Mouse (Mus musculus) kidney, embryonic 15.5 days (tissue): ENCODE data around the gene Zyx. TPM values are rescaled to one million over a fixed set of nuclear protein-coding genes. Genes with fewer than 3 reads are reported as not detected.
A peak's percentile ranks its signal among the peaks of the same experiment; 100 is the strongest.

Experiments
- ATAC-seq: fragments of 200-750 bp; cut with Nextera tagmentation; replicated peaks from 2 replicates; pipeline ENCODE4 v1.8.0; 2017; ENCODE audit warnings: moderate TSS enrichment; ENCODE audit not compliant: low FRiP score
- H3K27ac ChIP-seq: fragments of 300-500 bp; sonication (generic); 2 replicates; pipeline ENCODE4 v1.5.1; 2015; ENCODE audit warnings: mild to moderate bottlenecking, inconsistent platforms
- H3K27me3 ChIP-seq: fragments of 300-500 bp; sonication (generic); 2 replicates; pipeline ENCODE4 v1.6.1; 2015; ENCODE audit warnings: inconsistent platforms
- H3K36me3 ChIP-seq: fragments of 300-500 bp; sonication (generic); 2 replicates; pipeline ENCODE4 v1.6.1; 2015; ENCODE audit warnings: inconsistent platforms
- H3K4me1 ChIP-seq: fragments of 300-500 bp; sonication (generic); 2 replicates; pipeline ENCODE4 v1.6.1; 2015; ENCODE audit warnings: inconsistent platforms
- H3K4me2 ChIP-seq: fragments of 300-500 bp; sonication (generic); 2 replicates; pipeline ENCODE4 v1.6.1; 2015; ENCODE audit warnings: moderate library complexity, mild to moderate bottlenecking, inconsistent platforms
- H3K4me3 ChIP-seq: fragments of 300-500 bp; sonication (generic); replicated peaks from 2 replicates; pipeline ENCODE4 v1.5.1; 2015; ENCODE audit warnings: mild to moderate bottlenecking, inconsistent platforms
- H3K9ac ChIP-seq: fragments of 300-500 bp; sonication (generic); 2 replicates; pipeline ENCODE4 v1.6.1; 2015; ENCODE audit warnings: mild to moderate bottlenecking, inconsistent platforms
- H3K9me3 ChIP-seq: fragments of 300-500 bp; sonication (generic); replicated peaks from 2 replicates; pipeline ENCODE4 v1.6.1; 2016; ENCODE audit warnings: inconsistent platforms
- WGBS: fragments of 180-500 bp; shearing (Covaris S2); methylation state at CpG from one replicate; pipeline ENCODE4 v1.1.7; 2015; ENCODE audit warnings: mixed read lengths; 5-methylcytosine and 5-hydroxymethylcytosine counted together
- polyA plus RNA-seq: library from polyadenylated mRNA; unstranded; fragments of >200 nt; fragmentation: Nextera tagmentation; extraction: Ambion mirVana; gene quantifications from 2 replicates; pipeline ENCODE4 v1.2.1, GENCODE M21; 2015

The Zyx gene
- polyA plus RNA-seq, 1 experiment from 2014 or later = 127 TPM

DNA sequence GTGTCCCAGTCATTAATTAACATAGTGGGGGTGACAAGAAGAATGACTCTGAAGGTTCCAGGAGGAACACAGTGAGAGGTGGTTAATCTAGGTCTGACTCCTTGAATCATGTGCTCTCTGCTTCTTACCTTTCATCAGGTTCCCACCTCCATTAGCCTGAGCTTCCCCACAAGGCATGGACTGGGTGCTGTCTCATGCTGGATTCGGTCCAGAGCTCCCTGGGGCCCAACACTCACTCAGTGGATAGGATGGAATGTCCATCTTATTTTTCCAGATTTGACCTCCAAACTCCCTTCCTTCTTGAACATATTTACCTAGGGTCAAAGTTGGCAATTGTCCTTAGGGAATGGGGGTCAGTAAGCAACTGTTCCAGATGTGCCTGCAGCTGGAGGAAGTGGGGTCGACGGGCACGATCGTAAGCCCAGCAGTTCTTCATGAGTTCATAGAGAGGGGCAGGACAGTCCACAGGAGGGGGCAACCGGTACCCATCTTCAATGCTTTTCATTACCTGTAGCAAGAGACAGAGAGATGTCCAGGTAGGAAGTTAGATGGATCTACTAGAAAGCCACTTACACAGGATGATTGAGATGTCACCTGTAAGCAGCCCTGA lies 10.9 kb downstream of the Zyx start:
- Histone ChIP-seq H3K4me2 (no peak overlapping the region), H3K27me3 (no peaks in the 10 kb centered on the region), H3K36me3 (peaks cover 64% of the 10 kb centered on the region), H3K4me3 (no peak overlapping the region), H3K9ac (no peak overlapping the region), H3K4me1 (peaks cover 11% of the 10 kb centered on the region; the same call in 1 of the 2 replicates), H3K27ac (no peak overlapping the region), H3K9me3 (no peaks in the 10 kb centered on the region)
- no peak for ATAC-seq
- WGBS = 87% methylated on average over 6 of the region's 6 CpGs

DNA sequence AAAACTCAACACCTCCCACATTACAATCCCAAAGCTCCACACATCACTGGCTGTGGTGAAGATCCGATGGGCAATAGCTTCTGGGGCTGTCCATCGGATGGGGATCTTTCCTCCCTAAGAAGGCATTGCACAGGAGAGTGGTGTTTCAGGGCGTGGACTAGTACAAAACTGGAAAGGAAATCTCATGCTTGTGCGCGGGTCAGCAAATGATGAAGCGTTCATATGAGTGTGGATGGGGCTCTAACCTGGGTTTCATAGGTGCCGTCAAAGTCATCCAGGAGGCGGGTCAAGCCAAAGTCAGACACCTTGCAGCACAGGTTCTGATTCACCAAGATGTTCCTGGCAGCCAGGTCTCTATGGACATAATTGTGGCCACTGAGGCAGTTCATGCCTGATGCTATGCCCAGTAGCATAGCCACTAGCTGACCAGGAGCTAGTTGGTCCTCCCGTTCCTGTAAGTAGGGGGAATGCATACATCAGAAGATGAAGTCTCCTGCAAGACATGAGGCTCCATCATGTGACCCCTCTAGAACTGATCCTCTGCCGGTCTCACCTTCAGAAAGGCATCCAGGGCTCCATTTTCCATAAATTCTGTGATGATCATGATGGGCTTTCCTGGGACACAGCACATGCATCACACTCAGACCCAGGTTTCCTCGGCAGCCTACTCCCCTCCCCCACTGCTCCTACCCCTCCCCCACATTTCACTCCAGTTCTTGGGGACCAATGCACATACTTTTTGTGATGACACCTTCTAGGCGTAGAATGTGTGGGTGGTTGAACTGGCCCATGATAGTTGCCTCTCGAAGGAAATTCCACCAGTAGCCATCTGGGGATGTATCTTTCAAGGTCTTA lies 11.8 kb downstream of the Zyx start:
- H3K4me2 ChIP-seq = no peak overlapping the region
- H3K27ac ChIP-seq = no peak overlapping the region
- H3K27me3 ChIP-seq = no peaks in the 10 kb centered on the region
- H3K4me3 ChIP-seq = no peak overlapping the region
- peaks cover 11% of the 10 kb centered on the region; the same call in 1 of the 2 replicates for H3K4me1 ChIP-seq
- 91% methylated on average over 13 of the region's 13 CpGs for WGBS
- H3K9me3 ChIP-seq = no peaks in the 10 kb centered on the region
- no peak overlapping the region for H3K9ac ChIP-seq
- peaks cover 55% of the 10 kb centered on the region for H3K36me3 ChIP-seq
- ATAC-seq = no peak

DNA sequence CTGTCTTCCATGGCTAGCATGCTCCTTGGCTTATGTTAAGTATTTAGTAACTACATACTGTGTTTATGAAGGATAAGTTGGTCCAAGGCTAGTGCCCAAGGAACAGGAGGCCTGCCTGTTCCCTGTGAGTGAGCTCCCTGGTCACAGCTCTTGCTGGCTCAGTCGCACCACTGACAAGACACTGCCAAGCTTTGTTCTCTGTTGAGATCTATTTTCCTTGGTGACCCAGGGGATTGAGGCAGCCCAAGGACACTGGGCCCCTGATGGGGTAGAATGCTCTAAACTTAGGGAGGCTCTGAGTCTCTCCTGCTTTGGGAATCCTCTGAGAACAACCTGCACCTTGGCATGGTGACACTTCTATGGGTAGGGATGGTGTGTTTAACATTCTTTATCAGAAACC lies 12.6 kb downstream of the Zyx start:
- Histone ChIP-seq H3K27me3 (no peaks in the 10 kb centered on the region), H3K36me3 (peaks cover 47% of the 10 kb centered on the region), H3K9ac (no peak overlapping the region), H3K27ac (no peak overlapping the region), H3K4me2 (no peak overlapping the region), H3K4me1 (peaks cover 9% of the 10 kb centered on the region; the same call in 1 of the 2 replicates), H3K9me3 (no peaks in the 10 kb centered on the region), H3K4me3 (no peak overlapping the region)
- no peak for ATAC-seq
- 81% methylated on average over 1 of the region's 1 CpGs for WGBS

DNA sequence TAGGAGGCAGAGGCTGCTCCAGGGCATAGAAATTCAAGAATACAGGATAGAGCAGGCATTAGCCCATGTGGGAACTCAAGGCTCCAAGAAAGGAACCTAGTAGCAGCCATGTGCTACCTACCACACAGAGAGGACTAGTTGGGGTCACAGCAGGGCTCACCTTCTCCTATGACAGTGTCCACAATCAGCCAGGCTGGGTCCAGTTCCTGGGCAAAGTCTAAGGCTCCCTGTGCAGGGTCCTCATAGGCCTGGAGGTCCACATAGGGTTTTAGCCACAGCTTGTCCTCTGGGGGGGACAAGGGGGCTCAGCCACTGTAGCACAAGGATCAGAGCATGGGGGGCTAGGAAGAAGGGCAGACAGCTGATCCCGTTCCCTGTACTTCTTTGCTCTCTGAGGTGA lies 13.1 kb downstream of the Zyx start:
- no peak overlapping the region for H3K4me3 ChIP-seq
- H3K9me3 ChIP-seq = no peaks in the 10 kb centered on the region
- H3K27ac ChIP-seq = no peak overlapping the region
- WGBS = 71% methylated on average over 1 of the region's 1 CpGs
- H3K9ac ChIP-seq = no peak overlapping the region
- ATAC-seq = no peak
- H3K36me3 ChIP-seq = peaks cover 43% of the 10 kb centered on the region
- H3K4me2 ChIP-seq = no peak overlapping the region
- H3K4me1 ChIP-seq = peaks cover 9% of the 10 kb centered on the region; the same call in 1 of the 2 replicates
- H3K27me3 ChIP-seq = no peaks in the 10 kb centered on the region

DNA sequence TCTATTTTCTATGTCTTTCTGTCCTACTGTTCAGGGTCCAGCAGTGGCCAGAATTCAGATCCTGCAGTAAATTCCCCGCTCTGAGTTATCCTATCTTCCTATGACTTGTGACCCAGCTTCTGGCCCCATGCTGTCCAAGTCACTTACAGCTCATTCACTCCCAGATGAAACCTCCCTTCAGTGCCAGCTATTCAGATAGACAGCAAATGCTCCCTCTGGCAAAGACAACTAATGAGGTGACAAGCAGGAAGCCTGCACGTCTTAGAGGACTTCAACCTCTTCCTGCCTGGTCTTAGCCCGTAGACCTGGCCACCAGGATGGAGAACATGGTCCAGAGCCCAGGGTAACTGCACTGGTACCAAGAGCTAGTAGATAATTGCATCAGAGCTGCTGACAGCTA lies 13.5 kb downstream of the Zyx start:
- ATAC-seq = no peak
- H3K27ac ChIP-seq = no peak overlapping the region
- no peaks in the 10 kb centered on the region for H3K9me3 ChIP-seq
- H3K4me2 ChIP-seq = no peak overlapping the region
- H3K4me3 ChIP-seq = no peak overlapping the region
- H3K36me3 ChIP-seq = peaks cover 38% of the 10 kb centered on the region
- H3K27me3 ChIP-seq = no peaks in the 10 kb centered on the region
- H3K4me1 ChIP-seq = peaks cover 9% of the 10 kb centered on the region; the same call in 1 of the 2 replicates
- no peak overlapping the region for H3K9ac ChIP-seq
- 39% methylated on average over 3 of the region's 3 CpGs for WGBS

DNA sequence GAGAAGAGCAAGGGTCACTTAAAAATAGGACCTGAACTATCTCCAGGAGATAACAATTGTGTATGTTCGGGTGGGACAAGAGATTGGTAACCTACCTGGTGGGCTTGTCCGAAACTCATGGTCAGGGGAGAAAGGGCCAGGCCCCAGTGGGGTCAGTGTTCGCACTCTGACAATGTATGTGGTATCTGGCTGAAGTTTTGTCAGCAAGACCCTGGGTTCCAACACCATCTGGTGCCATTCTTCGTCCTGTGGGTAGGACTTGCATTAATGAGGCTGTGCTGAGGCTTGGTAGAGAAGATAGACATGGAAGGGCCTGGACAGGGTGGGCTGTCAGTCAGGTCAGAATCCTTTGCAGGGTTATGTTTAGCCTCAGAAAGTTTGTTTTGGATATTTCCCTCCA lies 14.6 kb downstream of the Zyx start:
- Histone ChIP-seq H3K9me3 (no peaks in the 10 kb centered on the region), H3K9ac (no peak overlapping the region), H3K27ac (no peak overlapping the region), H3K36me3 (peaks cover 27% of the 10 kb centered on the region), H3K4me2 (no peak overlapping the region), H3K27me3 (no peaks in the 10 kb centered on the region), H3K4me3 (no peak overlapping the region), H3K4me1 (peaks cover 9% of the 10 kb centered on the region; the same call in 1 of the 2 replicates)
- 93% methylated on average over 4 of the region's 4 CpGs for WGBS
- no peak for ATAC-seq

DNA sequence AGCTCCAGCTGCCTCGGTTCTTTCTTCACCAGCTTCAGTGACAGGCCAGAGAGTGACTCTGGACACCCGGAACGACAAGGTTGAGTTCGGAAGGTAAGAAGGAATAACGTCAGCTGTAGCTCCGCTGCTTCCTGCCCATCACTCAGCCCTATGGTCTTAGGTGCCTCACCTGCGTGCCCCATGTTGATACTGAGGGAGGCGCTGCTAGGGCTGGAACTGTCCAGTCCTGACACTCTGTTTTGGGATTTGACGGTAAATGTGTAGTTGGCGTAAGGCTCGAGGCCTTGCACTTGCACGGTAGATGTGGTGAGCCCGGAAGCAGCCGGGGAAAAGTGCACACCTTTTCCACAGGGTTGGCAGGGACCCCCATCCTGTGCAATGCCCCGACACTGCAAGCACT lies 15.2 kb downstream of the Zyx start:
- H3K9ac ChIP-seq = no peak overlapping the region

DNA sequence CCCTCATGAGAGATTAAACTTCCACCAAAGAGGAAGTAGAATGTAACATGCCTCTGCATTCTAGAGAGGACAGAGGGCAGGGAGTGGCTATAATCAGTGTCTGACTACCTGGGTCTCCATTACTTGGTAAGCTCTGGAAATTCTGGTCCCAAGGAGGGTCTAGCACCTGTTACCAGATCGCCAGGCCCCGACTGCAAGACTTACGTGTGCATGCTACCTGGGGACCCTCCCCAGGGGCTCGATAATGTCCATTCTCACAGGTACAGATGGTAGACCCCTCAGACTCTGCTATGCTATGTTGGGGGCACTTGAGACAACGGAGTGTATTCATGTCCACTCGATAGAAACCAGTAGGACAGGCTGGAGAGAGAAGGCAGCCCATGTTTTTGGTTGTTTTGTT lies 15.8 kb downstream of the Zyx start:
- no peak overlapping the region for H3K4me3 ChIP-seq
- WGBS = 92% methylated on average over 6 of the region's 6 CpGs
- ATAC-seq = no peak
- no peak overlapping the region for H3K4me2 ChIP-seq
- H3K4me1 ChIP-seq = peaks cover 9% of the 10 kb centered on the region; the same call in 1 of the 2 replicates
- no peak overlapping the region for H3K27ac ChIP-seq
- H3K27me3 ChIP-seq = no peaks in the 10 kb centered on the region
- no peak overlapping the region for H3K9ac ChIP-seq
- peaks cover 15% of the 10 kb centered on the region for H3K36me3 ChIP-seq
- H3K9me3 ChIP-seq = no peaks in the 10 kb centered on the region

More for the DNA sequence above, 15.2 kb downstream of the Zyx start:
- Histone ChIP-seq H3K9me3 (no peaks in the 10 kb centered on the region), H3K4me3 (no peak overlapping the region), H3K4me2 (no peak overlapping the region), H3K27me3 (no peaks in the 10 kb centered on the region), H3K27ac (no peak overlapping the region), H3K36me3 (peaks cover 21% of the 10 kb centered on the region), H3K4me1 (peaks cover 9% of the 10 kb centered on the region; the same call in 1 of the 2 replicates)
- ATAC-seq = no peak
- WGBS = 84% methylated on average over 15 of the region's 15 CpGs

DNA sequence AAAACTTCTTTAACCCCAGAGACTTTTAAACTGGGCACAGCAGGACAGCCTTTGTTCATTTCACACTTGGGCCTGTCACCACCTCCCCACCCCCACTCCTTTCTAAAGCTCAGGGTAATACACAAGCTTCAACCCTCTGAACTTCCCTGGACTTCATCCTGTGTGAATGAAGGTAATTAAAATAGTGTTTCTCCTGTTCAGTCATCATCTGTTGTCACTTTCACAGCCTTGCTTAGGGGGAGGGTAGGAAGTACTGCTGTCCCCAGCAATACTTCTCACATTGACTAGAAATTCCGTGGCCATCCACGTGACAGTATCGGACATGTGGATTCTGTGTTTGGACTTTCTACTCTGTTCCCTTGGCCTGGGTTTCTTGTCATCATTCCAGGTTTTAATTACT lies 20.4 kb downstream of the Zyx start:
- peaks cover 27% of the 10 kb centered on the region for H3K4me1 ChIP-seq
- no peak overlapping the region for H3K9ac ChIP-seq
- no peaks in the 10 kb centered on the region for H3K36me3 ChIP-seq
- WGBS = 24% methylated on average over 3 of the region's 3 CpGs
- no peaks in the 10 kb centered on the region for H3K27me3 ChIP-seq
- no peak overlapping the region for H3K27ac ChIP-seq
- no peak overlapping the region for H3K4me3 ChIP-seq
- no peaks in the 10 kb centered on the region for H3K9me3 ChIP-seq
- H3K4me2 ChIP-seq = no peak overlapping the region
- ATAC-seq = no peak

DNA sequence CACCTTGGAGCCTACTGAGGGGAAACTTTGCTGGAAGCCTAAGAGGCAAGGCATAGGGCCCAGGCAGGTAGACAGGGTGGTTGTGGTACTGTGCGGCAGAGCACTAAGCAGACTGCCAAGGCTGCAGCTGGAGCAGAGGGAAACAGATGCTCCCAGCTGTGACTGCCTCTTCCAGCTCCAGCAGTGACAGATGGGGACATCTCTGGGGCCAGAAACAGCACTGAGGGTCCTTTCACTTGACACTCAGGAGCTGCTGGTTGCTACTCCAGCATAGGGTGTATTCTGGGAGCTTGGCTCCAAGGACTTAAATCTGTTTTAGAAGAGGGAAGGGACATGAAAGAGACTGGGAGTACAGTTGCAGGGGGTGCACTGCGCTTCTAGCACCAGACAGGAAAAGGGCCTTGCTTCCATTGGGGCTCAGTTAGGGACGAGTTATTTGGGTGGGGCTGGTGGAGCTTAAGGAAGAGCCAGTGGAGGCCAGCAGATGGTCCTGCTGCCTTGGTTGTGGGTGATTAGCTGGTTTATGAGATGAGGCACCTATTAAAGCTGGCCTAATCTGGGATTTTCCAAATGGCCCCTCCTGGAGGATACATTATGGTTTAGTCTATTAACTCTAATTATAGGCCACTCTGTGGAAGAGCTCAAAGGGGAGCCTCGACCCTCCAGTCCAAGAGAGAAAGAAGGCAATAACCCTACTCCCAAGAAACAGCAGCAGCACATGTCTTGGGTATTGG lies 21.4 kb downstream of the Zyx start:
- no peak overlapping the region for H3K4me2 ChIP-seq
- ATAC-seq = no peak
- H3K27ac ChIP-seq = no peak overlapping the region

DNA sequence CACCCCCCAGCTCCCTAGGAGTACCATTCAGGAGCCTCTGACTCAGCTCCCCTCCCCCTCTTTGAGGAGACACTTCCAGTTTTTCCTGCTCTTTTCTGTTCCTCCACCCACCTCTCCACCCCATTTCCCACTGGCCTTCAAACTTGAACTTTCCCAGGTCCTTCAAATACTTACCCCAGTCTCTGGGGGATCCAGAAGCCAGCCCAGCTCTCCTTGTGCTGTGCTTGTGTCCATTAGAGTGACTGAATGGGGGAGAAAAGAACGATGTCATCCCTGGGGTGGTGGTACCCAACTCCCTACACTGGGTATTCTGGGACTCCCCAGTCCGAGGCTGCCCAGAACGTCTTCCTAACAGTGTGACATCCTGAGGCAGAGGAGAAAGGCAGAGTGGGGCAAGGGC lies 22.6 kb downstream of the Zyx start:
- Histone ChIP-seq H3K9ac (0 out of 2 replicates have a peak overlapping the region, but pooled peaks have one; percentile 7), H3K36me3 (no peaks in the 10 kb centered on the region), H3K4me3 (peak overlapping the region; percentile 64), H3K4me2 (peak overlapping the region; percentile 92), H3K4me1 (peaks cover 32% of the 10 kb centered on the region), H3K9me3 (no peaks in the 10 kb centered on the region), H3K27ac (0 out of 2 replicates have a peak overlapping the region, but pooled peaks have one; percentile 22), H3K27me3 (no peaks in the 10 kb centered on the region)
- WGBS = 15% methylated on average over 3 of the region's 3 CpGs
- ATAC-seq = 0 out of 2 replicates have a peak, but pooled peaks have one; percentile 7

More for the DNA sequence above, 21.4 kb downstream of the Zyx start:
- no peak overlapping the region for H3K4me3 ChIP-seq
- no peaks in the 10 kb centered on the region for H3K27me3 ChIP-seq
- no peak overlapping the region for H3K9ac ChIP-seq
- WGBS = 48% methylated on average over 4 of the region's 4 CpGs
- no peaks in the 10 kb centered on the region for H3K9me3 ChIP-seq
- H3K36me3 ChIP-seq = no peaks in the 10 kb centered on the region
- peaks cover 27% of the 10 kb centered on the region for H3K4me1 ChIP-seq

DNA sequence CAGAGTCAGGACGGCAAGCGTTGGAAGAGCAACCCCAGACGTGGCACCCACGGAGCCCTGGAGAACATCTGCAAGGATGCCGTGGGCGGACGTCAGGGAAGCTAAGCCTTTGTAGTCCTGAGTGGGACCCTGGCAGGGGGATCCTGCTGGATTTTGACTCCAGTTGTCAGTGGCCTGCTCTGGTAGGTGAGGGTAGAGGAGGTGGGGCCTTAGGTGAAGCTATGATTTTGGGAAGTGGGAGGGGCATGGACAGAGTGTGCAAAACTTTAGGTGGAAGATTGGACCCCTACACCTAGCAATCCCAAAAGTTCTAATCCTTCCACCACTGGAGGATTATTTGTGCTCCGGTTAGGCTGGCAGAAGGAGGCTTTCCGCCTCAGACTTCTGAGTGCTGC lies 23.0 kb downstream of the Zyx start:
- peak; percentile 4; the same call in 1 of the 2 replicates for ATAC-seq
- WGBS = 22% methylated on average over 9 of the region's 9 CpGs
- no peaks in the 10 kb centered on the region for H3K9me3 ChIP-seq
- peak overlapping the region; percentile 59; the same call in 1 of the 2 replicates for H3K27ac ChIP-seq
- no peaks in the 10 kb centered on the region for H3K36me3 ChIP-seq
- H3K4me2 ChIP-seq = peak overlapping the region; percentile 92
- peaks cover 32% of the 10 kb centered on the region for H3K4me1 ChIP-seq
- H3K9ac ChIP-seq = peak overlapping the region; percentile 64; the same call in 1 of the 2 replicates
- no peaks in the 10 kb centered on the region for H3K27me3 ChIP-seq
- peak overlapping the region; percentile 64 for H3K4me3 ChIP-seq
